ENCODE assay signal across 11 mouse cellular contexts in genomic region chr5:120280321-120280720, GRCm38 (mm10).
DNase-seq lines count a peak whose midpoint lies in the region; ATAC-seq and TF ChIP-seq lines count a peak whose summit lies in the region.
"Had no signal": no experiment of that assay in that cellular context is flagged by ENCODE, and none has a peak within 500 bp of the region (broad histone marks: within the 10 kb centered on the region; RNA-seq: fewer than 3 reads in every experiment).

No protein-coding gene starts in this region.

- peaks cover 42% of the 10 kb centered on the region for H3K4me1 ChIP-seq in forebrain, embryonic 10.5 days
- peaks cover 13% of the 10 kb centered on the region; the same call in 1 of the 2 replicates for H3K4me1 ChIP-seq in forebrain, embryonic 15.5 days
- no peaks in the 10 kb centered on the region for H3K4me1 ChIP-seq in stomach, embryonic 15.5 days
- H3K4me1 ChIP-seq in stomach, postnatal 0 days (replicated peaks; ENCODE audit: control insufficient read depth, insufficient read depth), result no peaks in the 10 kb centered on the region
- peaks cover 37% of the 10 kb centered on the region for H3K4me1 ChIP-seq in neural tube, embryonic 15.5 days

- 2% methylated on average over 13 of the region's 13 CpGs for WGBS in forebrain, embryonic 10.5 days
- WGBS in forebrain, embryonic 15.5 days, result 3% methylated on average over 13 of the region's 13 CpGs
- WGBS in stomach, embryonic 15.5 days, result 3% methylated on average over 13 of the region's 13 CpGs
- under 1% methylated on average over 13 of the region's 13 CpGs for WGBS in stomach, postnatal 0 days
- WGBS in neural tube, embryonic 15.5 days, result 4% methylated on average over 13 of the region's 13 CpGs

- TF ChIP-seq EP300 in stomach, postnatal 0 days (optimal IDR thresholded peaks at IDR 0.05), result no peak

- 0 out of 2 replicates have a peak overlapping the region, but pooled peaks have one; percentile 26 for H3K27ac ChIP-seq in forebrain, embryonic 10.5 days
- no peak overlapping the region for H3K27ac ChIP-seq in forebrain, embryonic 15.5 days (replicated peaks)
- no peak overlapping the region for H3K27ac ChIP-seq in stomach, embryonic 15.5 days
- H3K27ac ChIP-seq in stomach, postnatal 0 days (replicated peaks), result no peak overlapping the region
- 0 out of 2 replicates have a peak overlapping the region, but pooled peaks have one; percentile 5 for H3K27ac ChIP-seq in neural tube, embryonic 15.5 days (replicated peaks)
- H3K27ac ChIP-seq: layer of hippocampus, adult 2 months had no signal

- DNase-seq in forebrain, embryonic 10.5 days (ENCODE audit: extremely low spot score, low spot score), result no peak
- DNase-seq in stomach, postnatal 0 days (ENCODE audit: low spot score), result no peak
- no peak for DNase-seq in testis, postnatal 14 days (ENCODE audit: low spot score)
- no peak for DNase-seq in B cell, adult 2 months
- DNase-seq: heart, postnatal 4 days had no signal

- H3K9me3 ChIP-seq in forebrain, embryonic 10.5 days, result no peaks in the 10 kb centered on the region
- no peaks in the 10 kb centered on the region for H3K9me3 ChIP-seq in forebrain, embryonic 15.5 days
- no peaks in the 10 kb centered on the region for H3K9me3 ChIP-seq in stomach, embryonic 15.5 days
- H3K9me3 ChIP-seq in stomach, postnatal 0 days (ENCODE audit: control insufficient read depth, low read length), result no peaks in the 10 kb centered on the region
- no peaks in the 10 kb centered on the region for H3K9me3 ChIP-seq in neural tube, embryonic 15.5 days (replicated peaks)

- no peak for TF ChIP-seq CTCF in stomach, postnatal 0 days (IDR thresholded peaks at IDR 0.05; ENCODE audit: low read depth)

- H3K27me3 ChIP-seq in forebrain, embryonic 10.5 days (ENCODE audit: poor library complexity, severe bottlenecking), result peaks cover 82% of the 10 kb centered on the region
- H3K27me3 ChIP-seq in forebrain, embryonic 15.5 days, result peaks cover 11% of the 10 kb centered on the region
- H3K27me3 ChIP-seq in stomach, embryonic 15.5 days (replicated peaks), result peaks cover 30% of the 10 kb centered on the region
- H3K27me3 ChIP-seq in stomach, postnatal 0 days (ENCODE audit: control insufficient read depth, insufficient read depth, low read length), result 0 out of 2 replicates have a peak, but pooled peaks cover 3% of the 10 kb centered on the region
- 0 out of 2 replicates have a peak, but pooled peaks cover 8% of the 10 kb centered on the region for H3K27me3 ChIP-seq in neural tube, embryonic 15.5 days (replicated peaks)

- H3K36me3 ChIP-seq in forebrain, embryonic 10.5 days (replicated peaks), result no peaks in the 10 kb centered on the region
- no peaks in the 10 kb centered on the region for H3K36me3 ChIP-seq in forebrain, embryonic 15.5 days
- no peaks in the 10 kb centered on the region for H3K36me3 ChIP-seq in stomach, embryonic 15.5 days
- H3K36me3 ChIP-seq in stomach, postnatal 0 days (ENCODE audit: control insufficient read depth, insufficient read depth, low read length), result no peaks in the 10 kb centered on the region
- H3K36me3 ChIP-seq in neural tube, embryonic 15.5 days, result no peaks in the 10 kb centered on the region

- H3K4me3 ChIP-seq in forebrain, embryonic 10.5 days, result peak overlapping the region; percentile 23
- no peak overlapping the region for H3K4me3 ChIP-seq in forebrain, embryonic 15.5 days
- no peak overlapping the region for H3K4me3 ChIP-seq in stomach, embryonic 15.5 days (replicated peaks)
- H3K4me3 ChIP-seq in stomach, postnatal 0 days (ENCODE audit: low read depth, low read length), result no peak overlapping the region
- H3K4me3 ChIP-seq in neural tube, embryonic 15.5 days (replicated peaks), result no peak overlapping the region
- H3K4me3 ChIP-seq: layer of hippocampus, adult 2 months; megakaryocyte, embryonic 14.5 days had no signal

- no peak for ATAC-seq in forebrain, embryonic 15.5 days (replicated peaks)
- no peak for ATAC-seq in stomach, embryonic 15.5 days (ENCODE audit: insufficient read depth, low FRiP score, low read depth)
- ATAC-seq in stomach, postnatal 0 days (ENCODE audit: low FRiP score, low TSS enrichment), result no peak
- ATAC-seq in megakaryocyte-erythroid progenitor cell, adult 5-6 weeks (replicated peaks; ENCODE audit: low FRiP score, low TSS enrichment, poor library complexity, severe bottlenecking), result peak; percentile 38; the same call in 1 of the 2 replicates
- ATAC-seq in neural tube, embryonic 15.5 days (ENCODE audit: low FRiP score), result no peak

- no peak overlapping the region for H3K4me2 ChIP-seq in forebrain, embryonic 15.5 days (replicated peaks)
- H3K4me2 ChIP-seq in stomach, embryonic 15.5 days, result peak overlapping the region; percentile 13; the same call in 1 of the 2 replicates
- no peak overlapping the region for H3K4me2 ChIP-seq in stomach, postnatal 0 days (replicated peaks; ENCODE audit: low read depth)
- H3K4me2 ChIP-seq in neural tube, embryonic 15.5 days, result peak overlapping the region; percentile 26; the same call in 1 of the 2 replicates

- H3K9ac ChIP-seq in forebrain, embryonic 15.5 days (replicated peaks), result no peak overlapping the region
- no peak overlapping the region for H3K9ac ChIP-seq in stomach, embryonic 15.5 days
- H3K9ac ChIP-seq in stomach, postnatal 0 days (ENCODE audit: low read length), result no peak overlapping the region
- no peak overlapping the region for H3K9ac ChIP-seq in neural tube, embryonic 15.5 days (replicated peaks)

Comparison
In these comparisons a context has a peak if more than half of its experiments do, and no peak if none do; other contexts are left out.
1. H3K27ac ChIP-seq: peak in forebrain, embryonic 10.5 days (single experiment) and neural tube, embryonic 15.5 days (single experiment); none in forebrain, embryonic 15.5 days (single experiment), stomach, embryonic 15.5 days (single experiment) and stomach, postnatal 0 days (single experiment).
2. H3K4me2 ChIP-seq: peak in stomach, embryonic 15.5 days (single experiment) and neural tube, embryonic 15.5 days (single experiment); none in forebrain, embryonic 15.5 days (single experiment) and stomach, postnatal 0 days (single experiment).